Mouse (Mus musculus): ENCODE measurements around the gene Kcnn3.

Kcnn3 gene

GRCm38 (mm10) chr3:89649890-89650289, 129.9 kb downstream of the Kcnn3 start:
- in situ Hi-C loops (cut with MboI; ENCODE audit: unreplicated experiment in 2 of 2) = no loop called here

- in situ Hi-C loops (cut with MboI; ENCODE audit: unreplicated experiment in 2 of 2) = no loop called here
Observed at GRCm38 (mm10) chr3:89653231-89653954, 133.4 kb downstream of the Kcnn3 start.

GRCm38 (mm10) chr3:89657092-89657491, 137.1 kb downstream of the Kcnn3 start:
- in situ Hi-C loops (cut with MboI; ENCODE audit: unreplicated experiment in 2 of 2) = no loop called here

- in situ Hi-C loops (cut with MboI; ENCODE audit: unreplicated experiment in 2 of 2) = no loop called here
Observed at GRCm38 (mm10) chr3:89658457-89658856, 138.5 kb downstream of the Kcnn3 start.

- in situ Hi-C loops (cut with MboI; ENCODE audit: unreplicated experiment in 2 of 2) = no loop called here
Observed at GRCm38 (mm10) chr3:89659938-89660620, 140.1 kb downstream of the Kcnn3 start.

GRCm38 (mm10) chr3:89664808-89665207, 144.8 kb downstream of the Kcnn3 start:
- in situ Hi-C loops (cut with MboI; ENCODE audit: unreplicated experiment in 2 of 2) = no loop called here

GRCm38 (mm10) chr3:89667131-89667530, 147.2 kb downstream of the Kcnn3 start:
- in situ Hi-C loops (cut with MboI; ENCODE audit: unreplicated experiment in 2 of 2) = no loop called here

GRCm38 (mm10) chr3:89671334-89671733, 151.4 kb downstream of the Kcnn3 start:
- in situ Hi-C loops (cut with MboI; ENCODE audit: unreplicated experiment in 2 of 2) = no loop called here

GRCm38 (mm10) chr3:89672573-89673317, 152.8 kb downstream of the Kcnn3 start:
- in situ Hi-C loops (cut with MboI; ENCODE audit: unreplicated experiment in 2 of 2) = no loop called here

- in situ Hi-C loops (cut with MboI; ENCODE audit: unreplicated experiment in 2 of 2) = no loop called here
Observed at GRCm38 (mm10) chr3:89677617-89678016, 157.7 kb downstream of the Kcnn3 start.

GRCm38 (mm10) chr3:89686031-89686430, 166.1 kb downstream of the Kcnn3 start:
- in situ Hi-C loops (cut with MboI; ENCODE audit: unreplicated experiment in 2 of 2) = loop anchor here in 1 of 2 experiments (5.0 kb wide), 1 partner anchor 36 kb away; no protein-coding TSS in a partner anchor

GRCm38 (mm10) chr3:89688694-89689581, 169.0 kb downstream of the Kcnn3 start:
- in situ Hi-C loops (cut with MboI; ENCODE audit: unreplicated experiment in 2 of 2) = loop anchor here in 1 of 2 experiments (5.0 kb wide), 1 partner anchor 33 kb away; no protein-coding TSS in a partner anchor

GRCm38 (mm10) chr3:89691776-89692175, 171.8 kb downstream of the Kcnn3 start:
- in situ Hi-C loops (cut with MboI; ENCODE audit: unreplicated experiment in 2 of 2) = no loop called here

GRCm38 (mm10) chr3:89696152-89696821, 176.3 kb downstream of the Kcnn3 start:
- in situ Hi-C loops (cut with MboI; ENCODE audit: unreplicated experiment in 2 of 2) = no loop called here

- in situ Hi-C loops (cut with MboI; ENCODE audit: unreplicated experiment in 2 of 2) = no loop called here
Observed at GRCm38 (mm10) chr3:89698958-89699357, 179.0 kb downstream of the Kcnn3 start.

- in situ Hi-C loops (cut with MboI; ENCODE audit: unreplicated experiment in 2 of 2) = no loop called here
Observed at GRCm38 (mm10) chr3:89700461-89700860, 180.5 kb downstream of the Kcnn3 start.

GRCm38 (mm10) chr3:89703596-89703995, 183.6 kb downstream of the Kcnn3 start:
- in situ Hi-C loops (cut with MboI; ENCODE audit: unreplicated experiment in 2 of 2) = no loop called here

GRCm38 (mm10) chr3:89704064-89704463, 184.1 kb downstream of the Kcnn3 start:
- in situ Hi-C loops (cut with MboI; ENCODE audit: unreplicated experiment in 2 of 2) = no loop called here

- in situ Hi-C loops (cut with MboI; ENCODE audit: unreplicated experiment in 2 of 2) = no loop called here
Observed at GRCm38 (mm10) chr3:89714359-89715206, 194.6 kb downstream of the Kcnn3 start, which contains the start of gene Adar. TSS of gene Adar (plus strand) at chr3:89715022.
